Mouse (Mus musculus) kidney, embryonic 14.5 days (tissue): ENCODE data around the gene Gpam. TPM values are rescaled to one million over a fixed set of nuclear protein-coding genes. Genes with fewer than 3 reads are reported as not detected.
A peak's percentile ranks its signal among the peaks of the same experiment; 100 is the strongest.

Experiments used
- ATAC-seq: fragments of 200-750 bp; cut with Nextera tagmentation; 2 replicates; pipeline ENCODE4 v1.8.0; 2017; ENCODE audit warnings: moderate number of reproducible peaks, mild to moderate bottlenecking, moderate TSS enrichment, moderate library complexity; ENCODE audit not compliant: low FRiP score, low TSS enrichment
- H3K27ac ChIP-seq: fragments of 300-500 bp; sonication (generic); 2 replicates; pipeline ENCODE4 v1.5.1; 2014; ENCODE audit warnings: low read depth, mild to moderate bottlenecking, low read length, moderate library complexity, mixed read lengths
- H3K27me3 ChIP-seq: fragments of 300-500 bp; sonication (generic); 2 replicates; pipeline ENCODE4 v1.6.1; 2014; ENCODE audit warnings: mild to moderate bottlenecking, low read length; ENCODE audit not compliant: control insufficient read depth, insufficient read depth
- H3K36me3 ChIP-seq: fragments of 300-500 bp; sonication (generic); 2 replicates; pipeline ENCODE4 v1.6.1; 2014; ENCODE audit warnings: low read length, mixed read lengths; ENCODE audit not compliant: control insufficient read depth, insufficient read depth
- H3K4me1 ChIP-seq: fragments of 300-500 bp; sonication (generic); 2 replicates; pipeline ENCODE4 v1.6.1; 2014; ENCODE audit warnings: low read length, mixed read lengths; ENCODE audit not compliant: control insufficient read depth, insufficient read depth
- H3K4me2 ChIP-seq: fragments of 300-500 bp; sonication (generic); replicated peaks from 2 replicates; pipeline ENCODE4 v1.6.1; 2014; ENCODE audit warnings: low read depth, mild to moderate bottlenecking, low read length
- H3K4me3 ChIP-seq: fragments of 300-500 bp; sonication (generic); 2 replicates; pipeline ENCODE4 v1.5.1; 2014; ENCODE audit warnings: mild to moderate bottlenecking, low read length
- H3K9ac ChIP-seq: fragments of 300-500 bp; sonication (generic); 2 replicates; pipeline ENCODE4 v1.6.1; 2014; ENCODE audit warnings: low read depth, mild to moderate bottlenecking, low read length, moderate library complexity
- H3K9me3 ChIP-seq: fragments of 300-500 bp; sonication (generic); 2 replicates; pipeline ENCODE4 v1.6.1; 2016; ENCODE audit warnings: low read length; ENCODE audit not compliant: control insufficient read depth
- WGBS: fragments of 180-500 bp; shearing (Covaris S2); extraction: QIAGEN DNeasy Blood & Tissue Kit; methylation state at CpG from one replicate; pipeline ENCODE4 v1.1.7; 2014; 5-methylcytosine and 5-hydroxymethylcytosine counted together
- polyA plus RNA-seq: library from polyadenylated mRNA; unstranded; fragments of >200 nt; fragmentation: Nextera tagmentation; extraction: Ambion mirVana; gene quantifications from 2 replicates; pipeline ENCODE4 v1.2.1, GENCODE M21; 2014

Gene Gpam
- polyA plus RNA-seq, 1 experiment from 2014 or later = 22.2 TPM

DNA sequence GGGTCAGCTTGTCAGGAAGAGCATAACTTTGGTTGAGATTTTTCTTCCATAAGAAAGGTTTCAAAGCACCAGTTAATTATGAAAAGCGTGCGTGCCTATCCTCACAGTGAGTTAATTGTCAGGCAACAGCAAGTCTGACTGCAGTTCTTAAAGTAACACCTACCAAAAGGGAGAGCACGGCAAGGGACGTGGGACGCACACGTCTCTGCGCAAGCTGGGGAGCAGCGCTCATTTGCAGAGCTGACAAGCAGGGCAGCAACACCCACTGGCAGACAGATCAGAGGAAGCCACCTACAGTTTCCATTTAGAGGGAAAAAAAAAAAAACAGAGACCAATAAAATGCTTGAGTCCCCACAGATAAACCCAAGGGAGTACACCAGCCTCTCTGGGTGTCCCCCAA is 58.0 kb downstream of the Gpam start:
- H3K4me1 ChIP-seq = no peaks in the 10 kb centered on the region
- no peaks in the 10 kb centered on the region for H3K9me3 ChIP-seq
- H3K4me3 ChIP-seq = no peak overlapping the region
- no peak for ATAC-seq
- no peak overlapping the region for H3K27ac ChIP-seq
- peaks cover 59% of the 10 kb centered on the region for H3K36me3 ChIP-seq
- no peaks in the 10 kb centered on the region for H3K27me3 ChIP-seq
- no peak overlapping the region for H3K4me2 ChIP-seq
- no peak overlapping the region for H3K9ac ChIP-seq
- 87% methylated on average over 8 of the region's 8 CpGs for WGBS

GRCm38 (mm10) chr19:55063272-55063671 is 63.8 kb downstream of the Gpam start:
- H3K9me3 ChIP-seq = peaks cover 6% of the 10 kb centered on the region; the same call in 1 of the 2 replicates
- no peak overlapping the region for H3K9ac ChIP-seq
- H3K4me1 ChIP-seq = no peaks in the 10 kb centered on the region
- ATAC-seq = no peak
- H3K4me3 ChIP-seq = no peak overlapping the region
- WGBS = 49% methylated on average over 6 of the region's 6 CpGs
- peaks cover 11% of the 10 kb centered on the region; the same call in 1 of the 2 replicates for H3K36me3 ChIP-seq
- no peak overlapping the region for H3K27ac ChIP-seq
- no peaks in the 10 kb centered on the region for H3K27me3 ChIP-seq
- H3K4me2 ChIP-seq = no peak overlapping the region

DNA sequence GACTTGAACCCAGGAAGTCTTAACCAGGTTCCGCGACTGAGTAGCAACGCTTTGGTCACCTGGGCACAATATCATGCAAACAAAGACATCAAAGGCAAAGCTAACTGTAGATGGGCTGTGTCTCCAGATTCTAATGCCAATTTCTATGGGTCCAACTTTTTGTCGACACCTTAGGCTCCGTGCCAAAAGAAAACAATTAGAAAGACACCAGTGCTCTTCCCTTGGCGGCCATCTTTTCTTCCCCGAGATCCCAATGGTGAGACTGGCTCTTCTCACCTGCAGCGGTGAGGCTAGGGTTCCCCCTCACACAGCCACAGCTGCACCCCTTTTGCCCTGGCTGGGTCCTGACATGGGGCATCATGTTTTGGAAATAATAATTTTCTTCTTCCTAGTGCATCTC is 64.5 kb downstream of the Gpam start:
- Histone ChIP-seq H3K4me3 (no peak overlapping the region), H3K27me3 (no peaks in the 10 kb centered on the region), H3K9ac (no peak overlapping the region), H3K4me1 (no peaks in the 10 kb centered on the region), H3K9me3 (peaks cover 6% of the 10 kb centered on the region; the same call in 1 of the 2 replicates), H3K27ac (no peak overlapping the region), H3K4me2 (no peak overlapping the region), H3K36me3 (peaks cover 7% of the 10 kb centered on the region; the same call in 1 of the 2 replicates)
- 85% methylated on average over 8 of the region's 8 CpGs for WGBS
- ATAC-seq = 0 out of 2 replicates have a peak, but pooled peaks have one; percentile 19

DNA sequence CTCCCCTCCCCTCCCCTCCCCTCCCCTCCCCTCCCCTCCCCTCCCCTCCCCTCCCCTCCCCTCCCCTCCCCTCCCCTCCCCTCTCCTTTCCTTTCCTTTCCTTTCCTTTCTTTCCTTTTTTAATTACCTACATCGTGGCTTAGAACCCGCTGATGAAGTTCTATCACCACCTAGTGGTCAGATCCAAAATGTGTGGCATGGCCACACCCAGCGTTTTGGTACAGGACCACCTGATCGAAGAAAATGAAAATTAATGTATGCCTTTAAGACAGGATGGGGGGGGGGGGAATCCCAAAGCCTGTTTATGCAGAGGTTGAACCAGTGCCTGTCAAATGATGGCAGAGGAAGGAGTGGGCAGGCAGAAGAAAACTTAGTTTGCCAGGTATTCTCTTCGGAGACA is 65.1 kb downstream of the Gpam start:
- peak; percentile 10; the same call in 1 of the 2 replicates for ATAC-seq
- no peak overlapping the region for H3K4me2 ChIP-seq
- no peak overlapping the region for H3K9ac ChIP-seq
- peaks cover 7% of the 10 kb centered on the region; the same call in 1 of the 2 replicates for H3K36me3 ChIP-seq
- 27% methylated on average over 5 of the region's 5 CpGs for WGBS
- H3K9me3 ChIP-seq = peaks cover 6% of the 10 kb centered on the region; the same call in 1 of the 2 replicates
- no peaks in the 10 kb centered on the region for H3K4me1 ChIP-seq
- H3K27me3 ChIP-seq = no peaks in the 10 kb centered on the region
- H3K4me3 ChIP-seq = no peak overlapping the region
- no peak overlapping the region for H3K27ac ChIP-seq

GRCm38 (mm10) chr19:55061447-55061901 is 65.6 kb downstream of the Gpam start:
- Histone ChIP-seq H3K27ac (no peak overlapping the region), H3K4me1 (no peaks in the 10 kb centered on the region), H3K9ac (no peak overlapping the region), H3K4me3 (peak overlapping the region; percentile 18; the same call in 1 of the 2 replicates), H3K36me3 (peaks cover 7% of the 10 kb centered on the region; the same call in 1 of the 2 replicates), H3K27me3 (no peaks in the 10 kb centered on the region), H3K9me3 (peaks cover 6% of the 10 kb centered on the region; the same call in 1 of the 2 replicates), H3K4me2 (peak overlapping the region; percentile 38)
- peak; percentile 51; the same call in 1 of the 2 replicates for ATAC-seq
- 14% methylated on average over 14 of the region's 14 CpGs for WGBS

DNA sequence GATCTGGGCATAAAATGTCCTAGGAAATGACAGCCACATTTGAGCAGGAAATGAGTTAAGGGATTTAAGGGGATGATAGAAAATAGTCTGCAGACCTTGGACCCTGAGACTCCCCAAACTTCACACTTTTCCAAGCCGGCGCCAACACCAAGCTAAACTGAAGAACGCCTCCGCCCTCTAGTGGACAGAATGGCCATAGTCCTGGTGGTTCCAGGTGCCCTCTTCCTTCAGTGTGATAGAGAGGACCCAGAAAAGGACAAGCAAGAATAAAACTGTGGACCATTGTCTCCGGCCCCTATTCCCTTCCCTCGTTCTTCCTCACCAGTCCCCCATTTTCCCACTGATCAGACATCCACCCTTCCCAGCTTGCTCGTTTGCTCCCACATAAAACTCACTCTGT is 66.1 kb downstream of the Gpam start:
- peak; percentile 47; the same call in 1 of the 2 replicates for ATAC-seq
- 0 out of 2 replicates have a peak overlapping the region, but pooled peaks have one; percentile 18 for H3K4me3 ChIP-seq
- H3K9ac ChIP-seq = no peak overlapping the region
- H3K27me3 ChIP-seq = no peaks in the 10 kb centered on the region
- peaks cover 6% of the 10 kb centered on the region; the same call in 1 of the 2 replicates for H3K9me3 ChIP-seq
- peaks cover 3% of the 10 kb centered on the region; the same call in 1 of the 2 replicates for H3K36me3 ChIP-seq
- H3K4me1 ChIP-seq = no peaks in the 10 kb centered on the region
- H3K4me2 ChIP-seq = peak overlapping the region; percentile 38
- no peak overlapping the region for H3K27ac ChIP-seq
- WGBS = 4% methylated on average over 7 of the region's 7 CpGs

DNA sequence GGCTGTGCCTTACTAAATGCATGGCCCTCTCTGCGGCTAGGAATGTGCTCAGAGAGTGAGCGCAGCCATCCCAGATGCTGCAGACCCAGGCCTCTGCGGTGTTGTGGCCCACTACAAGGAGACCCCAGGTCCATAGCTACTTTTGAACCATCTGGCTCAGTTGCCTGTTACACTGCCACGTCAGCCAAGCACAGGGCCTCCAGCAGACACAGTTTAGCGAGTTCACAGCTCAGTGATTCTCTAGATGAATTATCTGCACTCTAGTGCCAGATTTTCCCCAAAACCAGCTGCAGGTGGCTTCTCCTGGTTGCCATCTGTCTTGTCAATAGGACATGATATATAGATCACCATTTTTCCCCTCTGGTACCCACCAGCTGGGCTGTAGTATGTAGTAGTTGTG is 69.6 kb downstream of the Gpam start:
- Histone ChIP-seq H3K36me3 (no peaks in the 10 kb centered on the region), H3K9ac (no peak overlapping the region), H3K9me3 (peaks cover 6% of the 10 kb centered on the region; the same call in 1 of the 2 replicates), H3K4me1 (no peaks in the 10 kb centered on the region), H3K4me2 (no peak overlapping the region), H3K27ac (no peak overlapping the region), H3K4me3 (no peak overlapping the region), H3K27me3 (no peaks in the 10 kb centered on the region)
- no peak for ATAC-seq
- 68% methylated on average over 5 of the region's 5 CpGs for WGBS

DNA sequence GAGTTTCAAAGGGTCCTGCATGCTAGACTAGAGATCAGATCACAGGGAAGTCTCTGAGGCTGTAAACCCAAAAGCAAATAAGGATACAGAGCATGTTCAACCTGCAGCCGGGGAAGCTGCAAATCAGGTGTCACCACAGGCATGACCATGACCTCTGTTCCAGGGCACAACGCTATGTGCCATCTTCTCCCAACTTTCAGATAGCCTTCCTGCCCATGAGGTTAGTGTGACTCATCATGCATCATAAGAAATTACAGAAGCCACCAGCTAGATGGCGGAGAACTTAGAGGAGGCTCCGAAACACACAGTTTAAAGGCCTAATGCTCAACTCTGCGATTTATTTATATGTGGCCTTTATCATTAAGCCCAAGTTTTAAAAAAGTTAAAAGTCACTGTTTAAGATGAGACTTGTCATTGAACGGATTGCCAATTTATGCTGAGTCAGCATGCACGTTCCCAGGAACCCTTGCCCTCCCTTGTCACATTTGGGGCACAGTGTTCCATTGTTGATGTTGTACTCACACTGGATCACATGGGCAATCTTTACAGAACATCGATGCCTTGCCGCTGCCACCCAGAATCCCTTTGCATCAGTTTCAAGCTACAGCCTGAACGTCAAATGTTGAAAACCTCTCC is 71.3 kb downstream of the Gpam start:
- Histone ChIP-seq H3K27me3 (no peaks in the 10 kb centered on the region), H3K9ac (no peak overlapping the region), H3K36me3 (no peaks in the 10 kb centered on the region), H3K9me3 (peaks cover 6% of the 10 kb centered on the region; the same call in 1 of the 2 replicates), H3K4me3 (no peak overlapping the region), H3K4me1 (no peaks in the 10 kb centered on the region), H3K27ac (no peak overlapping the region), H3K4me2 (no peak overlapping the region)
- no peak for ATAC-seq
- 93% methylated on average over 10 of the region's 10 CpGs for WGBS

DNA sequence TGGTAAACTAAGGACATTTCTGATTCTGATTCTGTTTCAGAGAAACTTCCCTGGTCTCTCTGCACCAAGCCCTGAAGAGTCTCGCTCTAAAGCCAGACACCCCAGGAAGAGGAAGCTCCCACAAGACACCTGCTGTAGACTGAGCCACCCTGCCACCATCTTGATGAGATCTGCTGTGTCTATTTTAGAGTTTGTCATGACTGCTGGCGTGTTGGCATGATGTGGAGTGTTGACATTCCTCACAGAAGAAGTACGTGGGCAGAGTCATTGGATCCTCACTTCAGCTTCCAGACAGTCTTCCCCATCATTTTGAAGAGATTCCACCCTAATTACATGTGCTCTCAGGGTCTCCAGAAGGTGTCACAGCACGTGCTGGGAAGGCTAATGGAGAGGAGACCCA is 73.9 kb downstream of the Gpam start:
- no peaks in the 10 kb centered on the region for H3K4me1 ChIP-seq
- no peak overlapping the region for H3K4me2 ChIP-seq
- H3K27me3 ChIP-seq = no peaks in the 10 kb centered on the region
- H3K9ac ChIP-seq = no peak overlapping the region
- WGBS = 78% methylated on average over 4 of the region's 4 CpGs
- H3K27ac ChIP-seq = no peak overlapping the region
- no peak overlapping the region for H3K4me3 ChIP-seq
- H3K9me3 ChIP-seq = no peaks in the 10 kb centered on the region
- H3K36me3 ChIP-seq = no peaks in the 10 kb centered on the region
- no peak for ATAC-seq
